Mouse (Mus musculus): ENCODE results near the gene Olfr1360.

The Olfr1360 gene

DNA sequence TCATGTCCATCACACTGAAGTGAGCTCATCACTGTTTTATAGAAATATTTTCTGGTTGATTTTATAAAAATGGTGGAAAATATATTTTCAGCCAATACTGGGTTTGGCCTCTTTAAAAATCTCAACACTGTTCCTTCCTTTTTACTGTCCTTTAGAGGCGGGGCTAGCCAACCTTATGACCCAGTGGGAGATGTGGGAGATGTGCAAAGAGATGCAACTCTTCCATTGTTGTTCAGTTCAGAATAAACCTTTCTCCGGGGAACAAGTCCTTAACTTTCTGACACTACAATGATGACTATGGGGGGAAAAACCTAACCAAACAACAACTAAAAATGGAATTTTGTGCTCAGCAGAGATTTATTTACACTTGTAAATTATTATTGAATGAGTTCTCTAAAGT is at the start of gene Olfr1360:
Gene Olfr1360 (minus strand): TSS at position 101 of the 400 bp plus-strand sequence.
- WGBS: 82% methylated on average over 2 of the region's 2 CpGs

DNA sequence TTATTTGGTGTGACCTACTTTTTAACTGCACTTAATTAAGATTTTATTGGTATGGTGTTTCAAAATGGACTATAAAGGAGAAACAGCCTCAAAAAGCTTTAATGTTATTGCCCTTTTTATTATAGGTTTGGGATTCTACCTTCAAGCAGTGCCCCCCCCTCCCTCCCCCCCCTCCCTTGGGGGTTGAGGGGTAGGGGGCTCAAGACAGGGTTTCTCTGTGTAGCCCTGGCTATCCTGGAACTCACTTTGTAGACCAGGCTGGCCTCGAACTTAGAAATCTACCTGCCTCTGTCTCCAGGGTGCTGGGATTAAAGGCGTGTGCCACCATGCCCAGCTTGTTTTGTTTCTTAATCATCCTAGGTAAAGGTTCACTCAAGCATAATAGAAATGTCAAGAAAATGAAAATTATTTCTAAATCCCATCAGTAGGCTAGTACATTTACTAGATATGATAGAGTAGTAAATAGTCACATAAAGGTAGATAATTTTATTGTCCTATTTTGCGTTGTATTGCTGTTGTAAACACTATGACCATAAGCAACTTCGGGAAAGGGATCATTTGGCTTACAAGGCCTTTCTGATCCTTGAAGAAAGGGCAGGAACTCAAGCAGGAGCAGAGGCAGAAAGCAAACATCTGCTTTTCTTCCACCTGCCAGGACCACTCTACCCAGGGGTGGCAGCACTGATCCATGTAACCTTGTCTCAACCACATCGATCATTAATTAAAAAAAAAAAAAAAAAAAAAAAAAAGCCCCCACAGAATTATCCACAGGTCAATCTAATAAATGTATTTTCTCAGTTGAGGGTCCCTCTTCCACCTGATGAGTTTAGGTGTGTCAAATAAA is 46.0 kb upstream of the Olfr1360 start:
- WGBS: 39% methylated on average over 5 of the region's 5 CpGs

DNA sequence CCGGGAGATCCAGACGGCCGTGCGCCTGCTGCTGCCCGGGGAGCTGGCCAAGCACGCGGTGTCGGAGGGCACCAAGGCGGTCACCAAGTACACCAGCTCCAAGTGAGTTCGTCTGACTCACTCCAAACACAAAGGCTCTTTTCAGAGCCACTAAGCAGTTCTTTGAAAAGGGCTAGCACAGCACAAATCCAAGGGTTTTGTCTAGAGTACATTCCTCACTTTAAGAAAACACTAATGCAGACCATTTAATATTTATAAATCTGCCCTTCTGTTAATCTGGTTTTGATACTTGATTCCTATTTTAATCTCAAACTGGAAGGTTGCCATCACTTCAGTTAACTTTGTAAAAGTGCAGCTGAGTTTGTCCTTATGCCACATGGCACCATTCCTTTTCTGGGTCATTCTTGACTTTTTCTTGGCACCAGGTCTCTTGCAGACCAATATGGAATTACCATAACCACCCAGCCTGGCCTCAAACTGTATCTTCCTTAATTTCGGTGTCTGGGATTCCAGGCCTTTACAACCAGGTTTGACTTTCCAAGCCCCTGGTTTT is 45.2 kb upstream of the Olfr1360 start:
- 4% methylated on average over 11 of the region's 11 CpGs for WGBS

DNA sequence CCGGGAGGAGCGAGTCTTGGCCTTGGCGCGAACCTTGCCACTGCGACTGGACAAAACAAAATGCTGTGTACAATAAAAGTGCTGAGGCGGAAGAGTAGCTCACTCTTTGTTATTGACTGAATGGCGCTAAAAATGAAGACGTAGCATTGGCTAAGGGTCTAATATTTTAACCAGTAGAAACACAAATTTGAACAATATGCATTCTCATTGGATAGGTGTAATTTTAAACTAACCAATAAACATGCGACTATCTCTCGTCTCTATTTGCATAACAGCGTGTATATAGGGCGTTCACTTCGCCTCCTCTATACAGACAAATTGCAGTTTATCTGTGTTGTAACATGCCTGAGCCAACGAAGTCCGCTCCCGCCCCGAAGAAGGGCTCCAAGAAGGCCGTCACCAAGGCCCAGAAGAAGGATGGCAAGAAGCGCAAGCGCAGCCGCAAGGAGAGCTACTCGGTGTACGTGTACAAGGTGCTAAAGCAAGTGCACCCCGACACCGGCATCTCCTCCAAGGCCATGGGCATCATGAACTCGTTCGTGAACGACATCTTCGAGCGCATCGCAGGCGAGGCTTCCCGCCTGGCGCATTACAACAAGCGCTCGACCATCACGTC is 44.7 kb upstream of the Olfr1360 start, which contains the start of gene Hist1h2bm:
Gene Hist1h2bm (plus strand): TSS at position 288 of the 616 bp plus-strand sequence.
- under 1% methylated on average over 37 of the region's 37 CpGs for WGBS

DNA sequence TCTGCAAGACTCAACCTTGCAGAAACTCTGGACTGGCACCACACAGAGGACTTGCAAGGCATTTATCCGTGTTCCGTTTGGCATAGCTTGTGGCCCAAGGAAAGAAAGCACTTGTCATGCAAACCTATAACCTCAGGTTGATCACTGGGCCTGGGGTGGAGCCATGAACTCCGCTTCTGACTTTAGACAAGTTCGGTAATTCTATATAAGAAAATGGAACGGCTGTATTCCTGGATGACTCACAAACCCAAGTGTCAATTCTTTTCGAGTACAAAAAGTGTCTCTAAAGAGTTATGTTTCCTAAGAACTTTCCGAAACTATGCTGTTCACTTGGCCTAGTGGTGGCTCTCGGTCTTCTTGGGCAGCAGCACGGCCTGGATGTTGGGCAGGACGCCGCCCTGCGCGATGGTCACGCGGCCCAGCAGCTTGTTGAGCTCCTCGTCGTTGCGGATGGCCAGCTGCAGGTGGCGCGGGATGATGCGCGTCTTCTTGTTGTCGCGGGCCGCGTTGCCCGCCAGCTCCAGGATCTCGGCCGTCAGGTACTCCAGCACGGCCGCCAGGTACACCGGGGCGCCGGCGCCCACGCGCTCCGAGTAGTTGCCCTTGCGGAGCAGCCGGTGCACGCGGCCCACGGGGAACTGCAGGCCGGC is 44.0 kb upstream of the Olfr1360 start:
- WGBS: 3% methylated on average over 24 of the region's 44 CpGs

DNA sequence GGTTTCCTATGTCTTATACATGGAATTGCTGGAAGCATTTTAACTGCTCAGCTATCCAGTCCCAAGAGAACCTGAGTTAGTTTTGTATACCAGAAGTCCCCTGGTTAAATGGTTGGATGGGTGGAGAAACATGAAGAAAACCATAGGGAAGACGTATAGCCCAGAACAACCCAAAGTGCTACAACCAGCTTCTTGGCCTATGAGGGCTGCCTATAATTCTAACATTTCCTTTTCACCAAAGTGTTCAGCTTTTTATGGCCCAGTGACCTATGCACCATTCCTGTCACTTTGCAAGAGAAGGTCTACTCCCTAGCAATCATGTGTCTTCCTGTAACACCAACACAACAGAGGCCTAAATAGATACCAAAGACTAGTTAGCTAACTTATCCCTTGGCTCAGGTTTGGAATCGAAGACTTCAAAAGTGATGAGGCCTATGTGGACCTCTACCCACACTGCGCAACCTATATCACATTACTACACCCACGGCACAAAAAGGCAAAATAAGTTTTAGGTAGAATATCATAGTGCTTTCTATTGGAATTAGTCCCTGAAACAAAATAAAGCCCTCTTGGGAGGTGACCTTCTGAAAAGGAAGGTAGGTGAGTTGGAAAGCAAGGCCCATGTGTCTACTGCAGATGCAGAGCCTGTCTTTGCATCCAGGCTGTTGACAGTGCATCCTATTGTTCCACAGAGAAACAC is 41.3 kb upstream of the Olfr1360 start:
- 80% methylated on average over 4 of the region's 4 CpGs for WGBS

DNA sequence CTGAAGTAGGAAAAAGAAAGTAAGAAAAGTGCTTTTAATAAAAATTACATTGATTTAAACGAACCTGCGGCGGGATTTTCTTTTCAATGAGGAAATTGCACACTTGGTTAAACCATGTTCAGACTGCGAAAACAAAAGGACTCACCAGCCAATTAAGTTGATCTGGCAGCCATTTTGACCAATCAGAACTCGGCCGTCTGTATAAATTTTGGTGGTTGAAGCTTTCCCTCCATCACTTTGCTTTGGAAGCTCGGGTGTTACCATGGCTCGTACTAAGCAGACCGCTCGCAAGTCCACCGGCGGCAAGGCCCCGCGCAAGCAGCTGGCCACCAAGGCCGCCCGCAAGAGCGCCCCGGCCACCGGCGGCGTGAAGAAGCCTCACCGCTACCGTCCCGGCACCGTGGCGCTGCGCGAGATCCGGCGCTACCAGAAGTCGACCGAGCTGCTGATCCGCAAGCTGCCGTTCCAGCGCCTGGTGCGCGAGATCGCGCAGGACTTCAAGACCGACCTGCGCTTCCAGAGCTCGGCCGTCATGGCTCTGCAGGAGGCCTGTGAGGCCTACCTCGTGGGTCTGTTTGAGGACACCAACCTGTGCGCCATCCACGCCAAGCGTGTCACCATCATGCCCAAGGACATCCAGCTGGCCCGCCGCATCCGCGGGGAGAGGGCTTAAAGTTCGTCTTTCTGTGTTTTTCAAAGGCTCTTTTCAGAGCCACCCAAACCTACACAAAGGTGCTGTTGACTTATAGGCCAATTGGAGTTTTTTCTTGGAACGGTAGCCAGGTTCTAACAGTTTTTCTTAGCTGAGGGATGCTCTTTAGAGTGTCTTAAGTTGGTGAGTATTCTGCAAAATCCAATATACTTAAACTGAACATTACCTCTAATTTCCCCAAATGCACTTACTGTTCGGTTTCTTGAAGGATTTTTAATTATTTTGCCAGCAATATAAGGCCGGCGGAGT is 40.5 kb upstream of the Olfr1360 start, which contains the start of gene Hist1h3h:
Gene Hist1h3h (plus strand): TSS at position 263 of the 961 bp plus-strand sequence.
- WGBS: 4% methylated on average over 32 of the region's 56 CpGs

DNA sequence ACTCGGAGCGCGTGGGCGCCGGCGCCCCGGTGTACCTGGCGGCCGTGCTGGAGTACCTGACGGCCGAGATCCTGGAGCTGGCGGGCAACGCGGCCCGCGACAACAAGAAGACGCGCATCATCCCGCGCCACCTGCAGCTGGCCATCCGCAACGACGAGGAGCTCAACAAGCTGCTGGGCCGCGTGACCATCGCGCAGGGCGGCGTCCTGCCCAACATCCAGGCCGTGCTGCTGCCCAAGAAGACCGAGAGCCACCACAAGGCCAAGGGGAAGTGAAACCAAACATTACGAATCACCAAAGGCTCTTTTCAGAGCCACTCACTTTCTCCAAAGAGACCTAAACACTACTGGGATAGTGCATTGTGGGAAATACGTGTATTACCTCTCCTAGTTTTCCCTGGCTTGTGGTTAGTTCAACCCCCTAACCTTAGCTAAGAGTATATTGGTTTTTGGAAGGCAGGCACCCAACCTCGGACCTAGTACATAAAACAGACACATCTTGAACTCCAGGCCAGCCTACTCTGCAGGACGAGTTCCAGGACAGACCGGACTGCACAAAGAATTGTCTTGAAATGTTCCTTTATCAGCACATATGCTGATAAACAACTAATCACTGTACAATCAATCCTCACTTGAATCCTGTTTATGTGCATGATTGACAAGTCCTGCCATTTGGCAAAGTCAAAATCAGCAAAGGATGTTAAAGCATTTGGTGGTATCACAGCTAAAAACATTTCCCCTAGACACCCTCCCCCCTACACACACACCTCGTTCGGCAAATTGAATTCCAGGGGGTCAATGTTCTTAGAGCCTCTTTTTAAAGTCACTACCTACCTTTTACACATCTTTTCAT is 39.6 kb upstream of the Olfr1360 start:
- 0% methylated on average over 15 of the region's 38 CpGs for WGBS

DNA sequence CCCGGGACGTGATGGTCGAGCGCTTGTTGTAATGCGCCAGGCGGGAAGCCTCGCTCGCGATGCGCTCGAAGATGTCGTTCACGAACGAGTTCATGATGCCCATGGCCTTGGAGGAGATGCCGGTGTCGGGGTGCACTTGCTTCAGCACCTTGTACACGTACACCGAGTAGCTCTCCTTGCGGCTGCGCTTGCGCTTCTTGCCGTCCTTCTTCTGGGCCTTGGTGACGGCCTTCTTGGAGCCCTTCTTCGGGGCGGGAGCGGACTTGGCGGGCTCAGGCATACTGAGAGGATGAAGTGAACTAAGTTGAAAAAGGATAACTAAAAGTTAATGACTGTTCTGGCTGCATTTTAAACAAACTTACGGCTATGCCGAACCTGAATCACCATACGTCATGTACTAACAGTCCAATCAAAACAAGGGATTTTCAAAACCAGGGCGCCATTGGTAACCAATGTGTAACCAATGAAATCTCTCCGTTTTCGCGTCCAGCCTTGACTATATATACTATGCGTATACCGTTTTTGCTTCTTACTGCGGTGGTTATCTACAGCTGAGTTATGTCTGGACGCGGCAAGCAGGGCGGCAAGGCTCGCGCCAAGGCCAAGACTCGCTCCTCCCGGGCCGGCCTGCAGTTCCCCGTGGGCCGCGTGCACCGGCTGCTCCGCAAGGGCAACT is 38.8 kb upstream of the Olfr1360 start, which contains the start of the genes Hist1h2bl and Hist1h2ai:
Gene Hist1h2bl (minus strand): TSS at position 280 of the 676 bp plus-strand sequence.
Gene Hist1h2ai (plus strand): TSS at position 559 of the 676 bp plus-strand sequence.
- WGBS: under 1% methylated on average over 35 of the region's 50 CpGs

DNA sequence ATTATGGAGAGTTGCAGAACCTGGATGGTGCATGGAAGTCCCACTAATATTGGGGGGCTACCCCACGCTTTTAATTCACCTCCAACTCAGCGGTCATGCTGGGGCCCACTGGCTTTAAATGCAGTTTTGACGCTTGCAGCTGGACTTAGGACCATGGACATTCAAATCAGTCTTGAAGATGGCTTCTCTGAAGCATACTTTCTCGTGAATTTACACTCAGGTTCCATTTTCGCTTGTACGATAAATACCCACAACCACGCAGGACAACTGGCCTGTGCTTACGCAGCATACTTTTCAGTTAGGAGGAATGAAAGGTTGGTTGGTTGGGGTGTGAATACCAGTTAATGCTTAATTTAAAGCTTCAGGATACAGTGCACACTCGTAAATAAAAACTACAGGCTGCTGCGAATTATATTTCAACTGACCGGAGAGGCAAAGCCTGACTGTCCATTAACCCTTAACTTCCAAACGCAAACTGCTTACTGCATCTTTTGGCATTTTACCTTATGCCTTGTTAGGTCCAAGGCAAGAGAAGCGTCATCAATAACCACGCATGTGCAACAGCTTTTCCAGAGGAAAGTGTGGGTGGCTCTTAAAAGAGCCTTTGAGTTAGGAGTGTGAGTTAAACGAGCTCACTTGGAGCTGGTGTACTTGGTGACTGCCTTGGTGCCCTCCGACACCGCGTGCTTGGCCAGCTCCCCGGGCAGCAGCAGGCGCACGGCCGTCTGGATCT is 38.1 kb upstream of the Olfr1360 start:
- under 1% methylated on average over 22 of the region's 22 CpGs for WGBS

DNA sequence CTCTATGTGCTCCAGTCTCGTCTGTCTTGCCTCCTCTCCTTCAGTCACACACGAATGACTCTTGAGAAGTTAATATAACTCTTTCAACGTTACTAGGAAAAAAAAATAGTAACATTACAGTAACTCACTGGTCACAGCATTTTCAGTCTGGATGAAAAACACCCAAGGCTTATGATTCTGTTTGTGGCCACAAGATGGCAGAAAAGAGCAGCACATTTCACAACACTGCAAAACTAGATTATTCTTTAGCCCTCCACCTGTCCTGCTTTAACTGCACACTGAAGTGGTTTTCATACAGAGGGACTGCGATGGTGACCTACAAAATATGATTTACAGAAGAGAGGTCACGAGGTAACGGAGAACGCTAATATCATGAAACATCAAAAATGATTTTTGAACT is 37.5 kb upstream of the Olfr1360 start:
- WGBS: under 1% methylated on average over 7 of the region's 7 CpGs

DNA sequence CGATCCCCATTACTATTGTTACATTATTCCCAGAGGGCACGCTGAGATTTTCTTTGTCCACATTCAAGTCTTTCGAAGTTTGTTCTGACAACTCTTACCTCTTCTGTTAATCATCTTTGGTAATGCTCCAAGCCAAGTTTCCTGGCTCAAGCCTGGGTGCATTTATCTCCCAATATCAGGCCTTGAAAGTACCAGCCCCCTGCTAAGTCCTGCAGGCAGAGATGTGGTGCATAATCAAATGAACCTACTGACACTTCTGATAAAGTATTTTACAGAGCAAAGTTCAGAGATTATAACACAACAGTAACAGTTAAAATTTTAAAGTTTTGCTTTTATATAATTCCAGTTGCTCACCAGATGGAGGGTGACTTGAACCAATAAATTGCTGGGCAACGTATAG is 34.5 kb upstream of the Olfr1360 start:
- 32% methylated on average over 4 of the region's 4 CpGs for WGBS

DNA sequence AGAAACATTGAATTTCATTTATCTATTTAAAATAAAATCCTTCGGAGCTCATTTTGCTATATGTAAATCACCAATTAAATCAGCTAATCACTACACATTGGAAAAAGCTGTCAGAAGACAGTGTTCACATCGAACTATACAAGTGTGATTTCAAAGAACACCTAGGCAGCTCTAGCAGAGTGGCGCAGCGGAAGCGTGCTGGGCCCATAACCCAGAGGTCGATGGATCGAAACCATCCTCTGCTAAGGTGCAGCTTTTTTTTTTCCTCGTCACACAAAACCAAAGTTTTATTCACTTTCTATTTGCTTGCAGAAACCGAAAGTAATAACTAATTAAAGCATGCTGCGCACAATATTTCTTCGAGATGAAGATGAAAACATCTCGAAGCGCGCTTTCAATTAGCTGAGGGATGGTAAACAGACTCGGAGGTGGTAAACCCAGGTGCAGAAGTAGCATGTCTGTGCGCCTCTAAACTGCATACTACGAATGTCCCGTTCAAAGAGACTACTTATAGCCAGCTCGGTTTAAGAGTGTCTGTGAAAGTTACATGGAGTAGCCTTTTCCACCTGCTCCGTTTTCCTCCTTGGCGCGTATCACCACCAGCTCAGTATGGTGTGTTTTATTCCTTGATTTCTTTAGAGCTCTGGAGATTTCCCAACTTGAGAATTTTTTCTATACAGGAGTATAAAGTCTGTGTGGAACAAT is 33.8 kb upstream of the Olfr1360 start:
- 3% methylated on average over 22 of the region's 22 CpGs for WGBS

DNA sequence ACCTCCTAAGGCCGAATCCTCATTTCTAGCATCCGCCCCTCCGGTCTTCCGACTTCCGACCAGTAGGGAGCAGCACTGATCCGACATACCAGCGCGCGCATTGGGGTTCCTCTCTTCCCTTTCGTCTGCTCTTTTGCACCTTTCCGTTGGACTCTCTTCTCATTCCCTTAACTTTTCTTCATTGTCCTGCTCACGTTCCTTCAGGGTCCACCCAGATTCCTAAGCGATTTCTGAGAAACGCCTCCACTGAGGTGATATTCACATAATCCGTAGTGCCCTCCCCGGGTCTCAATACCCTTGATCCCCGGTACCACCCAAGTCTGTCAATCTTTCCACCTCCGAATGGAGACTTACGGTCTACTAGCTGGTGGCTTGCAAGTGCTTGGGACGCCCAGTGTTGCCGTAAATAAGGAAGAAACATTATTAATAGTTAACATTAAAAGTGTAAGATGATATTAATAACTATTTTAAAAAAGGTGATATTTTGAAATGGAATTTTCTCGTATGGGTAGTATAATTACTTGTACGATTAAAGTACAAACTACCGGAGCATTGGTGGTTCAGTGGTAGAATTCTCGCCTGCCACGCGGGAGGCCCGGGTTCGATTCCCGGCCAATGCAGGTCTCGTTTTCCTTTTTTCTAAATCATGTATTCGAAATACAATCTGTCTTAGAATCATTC is 33.0 kb upstream of the Olfr1360 start:
- under 1% methylated on average over 32 of the region's 32 CpGs for WGBS

DNA sequence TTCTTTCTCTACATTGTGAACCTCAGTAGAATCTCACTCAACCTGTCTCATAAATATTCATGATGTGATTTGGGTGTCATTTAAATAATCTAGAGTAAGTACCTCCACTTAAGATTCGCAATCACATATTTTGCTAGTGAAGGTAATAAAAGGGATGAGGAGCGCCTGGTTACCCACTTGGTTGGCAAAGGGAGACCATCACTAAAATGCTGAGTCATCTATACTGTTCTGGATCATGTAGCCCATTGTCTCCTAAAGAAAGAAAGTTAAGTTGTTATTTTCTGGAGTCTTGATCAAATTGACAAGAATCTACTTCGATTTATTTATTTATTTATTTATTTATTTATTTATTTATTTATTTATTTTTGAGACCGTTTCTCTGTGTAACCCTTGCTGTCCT is 29.5 kb upstream of the Olfr1360 start:
- 65% methylated on average over 4 of the region's 4 CpGs for WGBS

DNA sequence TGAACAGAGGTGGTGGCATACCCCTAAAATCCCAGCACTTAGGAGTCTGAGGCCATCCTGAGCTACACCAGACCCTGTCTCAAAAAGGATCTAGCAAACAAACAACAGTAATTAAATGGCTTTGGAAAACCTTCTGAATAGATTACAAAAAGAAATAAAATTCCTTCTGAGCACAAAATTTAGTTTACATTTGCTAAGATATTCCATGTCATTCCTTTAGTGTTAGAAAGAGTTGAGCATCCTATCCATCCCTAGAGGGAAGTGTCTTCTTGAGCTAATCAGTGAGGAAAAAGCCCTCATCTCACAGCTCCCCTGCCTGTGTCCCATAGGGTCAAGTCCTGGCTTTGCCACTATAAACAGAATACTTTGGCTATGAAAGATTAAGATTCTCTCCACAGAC is 20.6 kb upstream of the Olfr1360 start, which contains the start of gene Olfr1359:
Gene Olfr1359 (plus strand): TSS at position 301 of the 400 bp plus-strand sequence.

DNA sequence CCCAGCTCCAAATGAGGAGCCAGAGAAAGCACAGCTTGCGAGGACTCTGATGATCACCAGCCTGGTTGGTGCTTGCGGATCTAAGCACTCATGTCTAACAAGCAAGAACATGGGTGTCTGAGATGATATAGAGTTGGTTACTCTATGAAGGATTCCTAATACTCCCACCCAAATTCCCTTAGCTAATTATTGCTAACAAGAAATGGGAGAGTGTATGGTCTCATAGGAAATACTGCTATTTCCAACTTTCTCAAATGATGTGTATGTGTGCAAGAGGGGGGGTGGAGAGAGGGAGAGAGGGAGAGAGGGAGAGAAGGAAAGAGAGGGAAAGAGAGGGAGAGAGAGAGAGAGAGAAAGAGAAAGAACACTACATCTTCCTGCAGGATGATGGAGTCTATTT is 13.9 kb downstream of the Olfr1360 start, which contains the start of gene Olfr1361:
Gene Olfr1361 (minus strand): TSS at position 101 of the 400 bp plus-strand sequence.
- whole genome bisulfite sequencing: 74% methylated on average over 2 of the region's 2 CpGs
